Mouse (Mus musculus) T-helper 1 cell (primary cell): Measurements from ENCODE around the gene Btd.

Source experiments
- in situ Hi-C: fragments of 300-600 bp; cut with MboI, MseI; formaldehyde crosslinking; loops from one replicate; pipeline ENCODE4 v1.15.1; 2025; ENCODE audit warnings: high pct_unique_total_duplicates

The Btd gene

DNA sequence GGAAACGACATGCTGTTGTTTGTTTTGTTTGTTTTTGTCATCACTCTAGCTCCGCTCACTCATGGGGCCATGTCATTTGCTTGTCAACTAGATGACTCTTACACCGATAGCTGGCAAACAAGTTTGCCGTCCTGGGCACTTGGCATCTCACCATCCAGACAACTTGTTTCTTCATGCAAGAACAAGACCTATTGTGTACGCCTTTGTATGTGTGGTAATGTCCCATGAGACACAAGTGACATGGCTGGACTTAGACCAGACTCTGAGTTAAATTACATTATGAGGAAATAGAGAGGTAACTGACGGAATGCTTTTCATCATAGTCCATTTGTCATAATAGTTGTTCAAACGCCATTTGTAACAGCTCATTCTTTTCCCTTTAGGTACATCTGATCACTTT is 5.1 kb downstream of the Btd start:
- in situ Hi-C loops = loop anchor here (5.0 kb wide), 1 partner anchor 291 kb away; no protein-coding TSS in a partner anchor

DNA sequence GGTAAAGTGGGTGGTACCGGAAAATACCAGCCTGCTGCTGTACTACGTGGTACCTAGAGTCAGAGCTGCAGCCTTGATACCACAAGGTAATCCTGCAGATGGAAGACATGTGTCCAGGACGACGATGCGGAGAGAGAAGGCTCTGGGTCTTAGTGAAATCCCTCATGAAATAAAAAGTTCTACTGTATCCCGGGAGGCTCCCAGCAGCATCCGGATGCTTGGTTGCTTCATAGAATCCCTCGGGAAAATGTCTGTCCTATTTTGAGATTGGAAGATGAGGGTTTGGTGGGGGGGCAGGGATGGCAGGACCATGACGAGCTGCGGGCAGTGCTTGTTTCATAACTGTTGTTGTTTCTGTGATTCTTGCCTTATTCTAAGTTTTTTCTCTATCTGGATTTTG is 7.2 kb downstream of the Btd start:
- in situ Hi-C loops = loop anchor here (5.0 kb wide), 1 partner anchor 289 kb away; no protein-coding TSS in a partner anchor

DNA sequence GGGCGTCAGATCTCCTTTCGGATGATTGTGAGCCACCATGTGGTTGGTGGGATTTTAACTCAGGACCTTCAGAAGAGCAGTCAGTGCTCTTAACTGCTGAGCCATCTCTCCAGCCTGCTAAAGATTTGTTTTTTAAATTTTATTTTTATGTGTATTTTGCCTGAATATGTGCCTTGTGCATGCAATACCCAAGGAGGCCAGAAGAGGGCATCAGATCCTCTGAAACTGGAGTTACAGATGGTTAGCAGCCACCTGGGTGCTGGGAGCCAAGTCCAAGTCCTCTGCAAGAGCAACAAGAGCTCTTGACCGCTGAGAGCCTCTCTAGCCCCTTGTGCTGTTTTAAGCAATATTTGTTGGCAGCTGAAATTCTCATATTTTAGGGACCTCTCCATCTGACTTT is 9.5 kb downstream of the Btd start:
- in situ Hi-C loops = no loop called here

DNA sequence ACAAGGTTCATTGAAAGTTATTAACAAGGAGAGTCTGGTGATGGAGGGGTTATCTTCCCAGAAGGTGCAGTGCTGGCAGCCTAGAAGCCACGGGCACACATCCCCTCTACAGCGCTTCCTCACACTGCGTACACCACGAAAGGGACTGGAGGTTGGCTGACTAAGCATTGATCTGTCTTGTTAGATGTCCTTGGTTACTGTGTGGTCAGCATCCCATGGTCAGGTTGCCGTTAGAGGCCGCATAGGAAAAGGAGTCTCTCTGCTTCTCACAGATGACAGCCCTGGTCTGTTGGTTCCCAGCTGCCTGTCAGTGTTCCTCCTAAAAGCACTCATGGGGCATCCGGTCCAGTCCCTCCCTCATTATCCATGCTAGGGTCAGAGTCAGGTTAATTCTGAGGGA is 10.4 kb downstream of the Btd start:
- in situ Hi-C loops = no loop called here

DNA sequence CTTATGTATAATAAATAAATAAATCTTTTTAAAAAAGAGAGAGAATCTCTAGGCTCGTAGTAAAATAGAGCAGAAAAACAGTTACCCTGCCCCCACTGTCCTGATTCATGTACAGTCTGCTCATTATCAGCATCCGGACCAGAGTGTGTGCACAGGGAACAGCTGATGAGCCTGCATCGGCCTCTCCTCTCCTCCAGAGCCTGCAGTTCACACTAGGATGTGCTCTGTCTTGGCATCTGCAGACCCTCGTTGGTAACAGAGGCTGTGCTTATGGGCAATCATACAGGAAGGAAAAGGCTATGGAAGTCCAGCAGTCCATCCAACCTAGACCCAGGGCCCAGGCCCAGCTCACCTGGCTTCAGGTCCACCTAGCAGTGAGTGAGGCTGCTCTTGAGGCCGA is 11.3 kb downstream of the Btd start:
- in situ Hi-C loops = no loop called here

DNA sequence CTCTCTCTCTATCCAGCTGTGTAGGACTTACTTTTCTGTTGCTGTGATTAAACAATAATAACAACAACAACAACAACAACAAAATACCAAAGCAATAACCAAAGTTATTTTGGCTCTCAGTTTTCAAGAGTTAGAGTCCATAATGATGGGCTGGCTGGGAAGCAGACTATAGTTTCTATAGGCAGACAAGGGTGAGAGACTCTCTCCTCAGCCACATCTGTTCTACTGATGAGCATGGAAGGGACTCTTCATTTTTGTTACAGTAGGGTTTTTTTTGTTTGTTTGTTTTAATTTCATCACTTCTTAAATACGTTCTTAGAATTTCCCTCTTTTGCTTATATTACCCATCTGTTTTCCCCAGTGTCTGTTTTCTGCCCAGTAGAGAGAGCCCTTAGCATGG is 11.8 kb downstream of the Btd start:
- in situ Hi-C loops = no loop called here

DNA sequence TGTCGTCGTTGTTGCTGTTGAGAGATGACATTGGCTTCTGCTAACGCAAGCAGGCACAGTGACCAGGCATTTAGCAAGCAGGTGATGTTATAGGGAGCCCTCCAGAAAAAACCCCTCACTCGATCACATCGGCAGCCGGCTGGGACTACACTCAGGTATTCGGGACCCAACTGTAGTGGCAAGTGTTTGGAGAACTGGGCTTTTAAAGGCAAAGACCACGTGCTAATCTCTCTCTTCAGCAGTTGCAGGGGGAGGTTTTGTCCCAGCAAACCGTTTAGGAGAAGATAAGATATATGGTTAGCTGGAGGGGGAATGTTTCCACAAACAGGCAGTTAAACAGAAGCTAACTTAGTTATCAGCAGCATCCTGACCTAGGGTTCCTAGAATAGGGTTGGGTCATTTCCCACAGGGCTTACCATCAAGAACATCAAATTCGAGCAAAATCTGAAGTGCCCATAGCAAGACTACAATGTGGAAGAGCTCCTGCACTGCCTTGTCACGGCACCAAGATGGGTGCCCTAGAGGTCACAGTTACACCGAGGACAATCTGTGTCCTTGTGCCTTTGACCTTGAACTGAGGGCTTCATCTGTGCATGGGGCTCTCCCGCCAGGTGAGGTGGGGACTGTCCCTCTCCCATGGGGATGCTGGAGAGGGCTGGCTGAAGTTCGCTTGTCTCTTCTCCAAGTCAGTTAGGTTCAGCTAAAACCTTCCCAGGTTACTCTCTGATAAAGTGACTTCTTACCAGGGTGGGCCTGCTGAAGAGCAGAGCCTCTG is 12.5 kb downstream of the Btd start:
- in situ Hi-C loops = no loop called here

DNA sequence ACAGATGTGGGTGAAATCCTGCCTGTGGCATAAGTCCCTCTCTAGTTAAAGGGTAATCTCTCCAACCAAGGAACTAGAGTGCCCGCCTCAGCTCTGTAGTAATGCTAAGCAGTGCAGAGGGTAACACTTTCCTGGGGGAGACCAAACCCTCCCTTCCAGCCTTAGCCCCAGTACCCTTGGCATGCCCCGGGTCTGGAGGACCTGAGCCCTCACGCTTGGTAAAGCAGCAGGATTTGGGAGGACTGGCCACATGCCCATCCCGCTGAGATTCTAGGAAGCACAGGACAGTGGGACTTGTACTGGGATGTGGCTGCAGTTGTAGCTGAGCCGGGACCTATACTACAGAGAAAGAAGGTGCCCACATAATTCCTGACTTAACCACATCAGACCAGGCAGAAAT is 14.0 kb downstream of the Btd start:
- in situ Hi-C loops = no loop called here

DNA sequence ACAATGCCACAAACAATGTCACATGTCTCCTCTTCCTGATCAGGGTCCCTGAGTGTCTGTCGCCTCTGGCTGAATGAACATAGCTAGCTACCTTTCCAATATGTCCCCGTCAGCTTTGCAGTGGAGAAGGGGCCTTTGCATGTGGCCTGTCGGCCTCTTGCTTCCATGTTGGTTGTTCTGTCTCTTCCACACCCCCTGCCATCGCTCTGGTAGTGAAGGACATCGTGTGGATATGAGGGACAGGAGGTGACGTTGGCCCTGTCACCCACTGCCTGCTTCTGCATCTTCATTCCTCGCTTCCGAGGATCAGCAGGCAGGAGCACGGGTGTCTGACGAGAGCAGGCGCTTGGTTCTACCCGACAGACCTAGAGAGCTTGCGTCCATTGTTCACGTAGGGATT is 14.6 kb downstream of the Btd start:
- in situ Hi-C loops = no loop called here

DNA sequence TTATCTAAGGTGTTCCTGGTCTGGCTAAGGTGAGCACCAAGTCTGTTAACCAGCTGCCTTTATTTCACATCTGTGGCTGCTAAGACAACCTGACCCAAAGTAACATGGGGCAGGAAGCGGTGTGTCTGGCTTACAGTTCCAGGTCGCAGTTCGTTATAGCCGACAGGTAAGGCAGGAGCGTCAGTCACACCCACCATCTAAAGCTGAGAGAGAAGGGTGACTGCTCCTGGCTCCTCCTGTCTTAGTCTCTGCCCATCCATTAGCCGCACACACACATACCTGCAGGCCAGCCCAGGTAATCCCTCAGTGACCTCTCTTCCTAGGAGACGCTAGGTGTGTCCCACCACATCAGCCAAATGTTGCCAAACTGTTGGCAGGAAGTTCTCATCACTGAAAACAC is 15.6 kb downstream of the Btd start:
- in situ Hi-C loops = no loop called here

DNA sequence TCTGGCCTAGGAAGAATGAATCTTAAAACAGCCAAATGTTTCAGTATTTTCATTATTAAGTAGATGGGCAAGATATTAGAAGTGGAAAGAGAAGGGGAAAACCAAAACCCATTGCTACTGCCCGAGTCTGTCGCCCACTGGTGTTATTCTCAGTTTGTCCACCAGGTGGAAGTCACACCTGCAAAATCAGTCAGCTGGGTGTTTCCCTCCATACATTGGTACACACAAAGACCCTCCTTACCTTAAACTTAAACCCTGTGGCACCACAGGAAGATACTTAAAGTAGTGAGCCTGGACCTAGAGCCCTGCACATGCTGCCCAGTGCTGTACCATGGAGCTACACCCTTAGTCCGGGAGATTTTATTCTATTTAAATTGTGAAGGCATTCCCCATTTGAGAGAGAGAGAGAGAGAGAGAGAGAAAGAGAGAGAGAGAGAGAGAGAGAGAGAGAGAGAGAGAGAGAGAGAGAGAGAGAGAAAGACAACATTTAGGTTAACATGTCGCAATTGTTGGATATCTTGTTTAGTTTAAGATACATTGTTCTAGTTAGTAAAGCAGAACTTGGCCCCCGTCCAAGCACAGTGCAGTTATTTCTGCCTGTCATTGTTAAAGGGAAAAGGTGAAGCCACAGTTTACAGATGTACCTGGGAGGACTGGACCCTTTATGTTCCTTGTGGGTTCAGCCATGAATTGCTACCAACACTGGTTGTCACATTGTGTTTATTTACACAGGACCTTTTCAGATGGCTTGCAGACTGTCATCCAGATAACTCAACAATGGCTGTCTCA is 16.2 kb downstream of the Btd start:
- in situ Hi-C loops = no loop called here

DNA sequence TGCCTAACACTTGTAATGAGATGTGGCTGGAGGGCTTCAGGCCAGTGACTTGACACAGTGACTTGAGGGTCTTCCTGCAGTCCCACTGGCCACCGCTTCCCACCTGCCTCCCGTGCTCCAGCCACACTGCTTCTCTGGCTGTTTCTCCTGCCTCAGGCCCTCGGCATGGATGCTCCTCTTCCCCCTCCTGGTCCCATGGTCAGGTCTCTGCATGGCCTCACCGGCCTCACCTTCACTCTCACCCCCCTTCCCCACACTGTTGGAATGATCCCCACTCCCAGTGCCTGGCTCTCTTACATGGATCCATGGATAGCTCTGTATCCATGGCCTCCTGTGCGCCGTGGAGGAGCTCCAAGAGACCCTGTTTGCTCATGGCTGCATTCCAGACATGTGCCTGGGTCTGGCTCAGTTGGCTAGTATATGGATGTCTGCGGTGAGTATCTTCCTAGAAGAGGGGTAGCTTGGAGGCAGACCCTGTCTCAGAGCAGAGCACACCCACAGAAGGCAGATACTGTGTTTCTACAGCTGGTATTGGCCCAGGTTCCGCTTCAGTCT is 17.4 kb downstream of the Btd start:
- in situ Hi-C loops = no loop called here

DNA sequence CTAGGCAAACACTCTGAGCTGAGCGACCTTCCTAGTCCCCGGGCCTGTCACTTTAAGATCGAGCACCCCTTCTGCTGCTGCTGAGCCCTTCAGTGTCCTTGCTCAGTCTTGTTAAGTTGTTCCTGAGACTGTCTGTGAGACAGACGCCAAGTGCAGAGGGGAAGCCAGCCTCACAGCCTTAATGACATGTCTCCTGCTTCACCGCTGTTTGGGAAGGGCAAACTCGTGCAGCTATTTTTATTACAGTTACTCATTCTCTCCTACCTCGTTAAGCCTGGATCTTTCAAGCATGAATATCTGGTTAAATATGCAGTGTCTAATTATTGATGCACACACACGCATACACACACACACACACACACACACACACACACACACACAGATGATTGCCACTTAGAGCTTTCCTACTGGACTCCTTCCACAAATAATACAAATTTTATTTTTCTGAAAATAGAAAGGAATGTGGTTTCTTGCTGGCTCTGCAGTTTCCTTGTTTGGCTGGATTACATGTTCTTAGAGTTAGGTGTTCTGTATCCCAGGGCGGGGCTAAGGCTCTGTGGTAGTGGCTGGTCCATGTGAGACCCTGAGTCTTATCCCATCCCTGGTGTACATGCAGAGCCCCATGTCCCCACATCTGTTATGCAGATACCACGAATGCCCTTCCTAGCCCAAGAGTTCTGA is 18.8 kb downstream of the Btd start:
- in situ Hi-C loops = no loop called here

DNA sequence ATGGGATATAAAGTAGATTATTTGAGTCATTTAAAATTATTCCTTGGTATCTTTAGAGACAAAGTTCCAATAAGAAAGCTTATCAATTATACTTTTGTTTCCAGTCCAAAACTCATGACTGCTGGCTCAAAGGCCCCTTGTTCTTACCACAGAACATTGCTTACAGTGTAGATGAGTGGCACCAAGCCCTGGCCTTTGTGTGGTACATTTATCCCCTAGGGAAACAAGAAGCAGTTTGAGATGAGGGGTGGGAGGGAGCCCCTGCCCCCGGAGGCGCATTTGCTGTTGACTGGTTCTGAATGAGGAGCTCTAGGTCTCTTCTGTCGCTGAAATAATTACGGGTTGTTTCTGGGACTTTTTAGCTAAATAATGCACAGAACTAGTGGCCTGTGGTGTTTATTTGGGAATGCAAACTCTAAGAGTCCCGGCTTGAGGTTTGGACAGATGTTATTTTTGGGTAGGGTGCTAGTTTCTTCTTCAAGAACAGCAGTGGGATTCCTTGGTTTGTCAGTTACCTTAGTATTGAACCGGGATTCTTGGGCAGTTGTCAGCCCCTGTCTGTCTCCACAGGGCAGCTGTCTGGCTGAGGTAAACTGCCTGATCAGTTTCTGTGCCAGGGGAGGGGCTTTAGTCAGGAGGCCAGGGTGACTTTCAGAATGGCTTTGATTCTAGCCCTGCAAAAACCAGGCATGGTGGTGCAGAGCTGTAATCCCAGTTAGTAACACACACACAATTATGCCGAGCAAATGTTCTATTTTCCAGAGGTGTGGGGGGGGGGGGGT is 19.7 kb downstream of the Btd start:
- in situ Hi-C loops = no loop called here

DNA sequence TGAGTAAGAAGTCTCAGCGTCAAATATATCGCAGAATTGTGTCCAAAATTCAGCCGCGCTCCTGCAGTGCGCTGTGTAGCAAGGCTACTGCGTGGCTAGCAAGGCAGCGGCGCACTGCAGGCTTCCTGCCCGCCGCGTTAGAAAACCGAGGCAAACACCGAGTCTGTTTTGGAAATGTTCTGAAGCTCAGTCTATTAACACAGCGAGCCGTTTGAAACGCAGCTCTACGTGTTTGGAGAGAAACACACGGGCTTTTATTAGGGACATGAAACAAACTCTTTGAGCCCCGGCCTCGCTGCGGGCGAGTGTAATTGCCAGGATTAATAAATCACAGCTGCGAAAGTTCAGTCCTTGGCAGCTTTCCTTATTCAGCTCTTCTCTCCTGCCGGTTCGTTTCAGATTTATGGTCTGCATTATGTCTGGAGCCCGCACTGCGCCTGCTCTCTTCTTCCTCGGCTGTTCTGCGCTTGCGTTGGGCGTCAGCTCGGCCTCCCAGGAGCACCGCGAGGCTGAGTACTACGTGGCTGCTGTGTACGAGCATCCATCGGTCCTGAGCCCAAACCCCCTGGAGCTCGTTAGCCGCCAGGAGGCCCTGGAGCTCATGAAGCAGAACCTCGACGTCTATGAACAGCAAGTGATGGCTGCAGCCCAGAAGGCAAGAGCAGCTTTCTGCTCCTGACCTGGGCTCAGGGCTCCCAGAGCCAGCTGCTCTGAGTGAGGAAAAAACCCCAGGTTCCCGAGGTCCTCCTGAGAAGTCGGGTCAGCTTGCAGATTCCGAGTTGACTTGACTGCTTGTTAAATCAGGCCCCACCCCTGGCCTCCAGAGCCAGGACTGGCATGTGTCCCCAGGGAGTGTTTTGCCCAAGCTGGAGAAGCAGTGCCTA is 21.1 kb downstream of the Btd start:
- in situ Hi-C loops = no loop called here

DNA sequence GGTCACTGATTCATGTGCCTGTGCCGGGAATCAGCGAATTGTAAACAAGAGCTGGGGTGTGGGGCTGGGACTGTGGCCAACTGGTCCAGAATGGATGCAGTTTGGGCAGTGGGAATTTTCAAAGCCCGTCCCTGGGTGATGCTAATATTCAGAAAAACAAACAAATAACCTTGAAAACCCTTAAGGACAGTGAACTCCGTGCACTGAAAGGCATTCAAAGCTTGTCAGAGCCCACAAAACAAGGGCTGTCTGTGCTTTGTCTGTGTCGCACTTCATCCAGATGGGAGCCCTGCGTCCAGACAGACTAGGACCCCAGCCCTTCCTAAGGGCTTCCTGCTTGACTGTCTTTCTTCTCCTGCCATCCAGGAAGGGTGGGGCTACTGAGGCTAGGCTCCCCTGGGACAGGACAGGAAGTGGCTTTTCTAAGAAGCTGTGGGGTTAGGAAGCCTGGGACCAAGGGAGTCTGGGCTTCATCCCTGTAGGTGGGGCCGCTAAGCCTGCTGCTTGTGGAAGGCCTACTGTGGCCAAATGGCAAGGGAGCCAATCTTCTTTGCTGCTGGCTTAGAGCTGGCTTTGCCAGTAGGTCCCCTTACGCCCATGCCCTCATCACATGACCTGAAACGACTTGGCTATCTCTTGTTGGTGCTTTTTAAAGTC is 21.9 kb downstream of the Btd start:
- in situ Hi-C loops = no loop called here

DNA sequence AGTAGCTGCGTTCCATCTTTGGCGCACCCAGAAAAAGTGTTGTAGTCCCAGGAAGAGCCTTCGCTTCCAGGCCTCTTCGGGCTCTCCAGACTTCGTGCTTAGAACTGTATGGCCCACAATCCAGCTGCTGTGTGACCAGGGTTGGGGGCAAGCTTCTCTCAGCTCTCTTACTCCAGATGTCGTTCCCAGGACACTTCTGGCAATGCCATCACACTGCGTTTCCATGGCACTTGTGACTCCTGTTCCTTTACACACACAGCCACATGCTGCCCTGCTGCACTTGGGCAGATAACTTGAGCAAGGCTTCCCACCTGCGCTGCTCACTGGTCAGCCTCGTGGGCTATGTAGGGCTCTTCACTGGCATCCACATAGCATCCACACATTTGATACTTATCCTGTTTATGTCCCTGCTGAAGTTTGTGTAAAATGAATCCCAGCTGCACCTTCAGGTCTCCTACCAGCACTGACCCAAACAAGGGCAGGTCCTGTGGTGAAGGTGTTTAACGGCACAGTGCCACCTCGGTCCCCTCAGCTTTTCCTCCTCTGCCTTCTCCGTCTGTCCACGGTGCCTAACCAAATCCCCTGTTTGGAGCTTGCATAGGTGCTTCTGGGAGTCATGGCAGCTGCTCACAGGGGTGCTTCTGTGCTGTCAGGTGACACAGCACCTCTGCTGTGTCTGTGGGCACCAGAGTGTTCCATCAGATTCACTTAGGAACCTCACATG is 22.7 kb downstream of the Btd start:
- in situ Hi-C loops = no loop called here

DNA sequence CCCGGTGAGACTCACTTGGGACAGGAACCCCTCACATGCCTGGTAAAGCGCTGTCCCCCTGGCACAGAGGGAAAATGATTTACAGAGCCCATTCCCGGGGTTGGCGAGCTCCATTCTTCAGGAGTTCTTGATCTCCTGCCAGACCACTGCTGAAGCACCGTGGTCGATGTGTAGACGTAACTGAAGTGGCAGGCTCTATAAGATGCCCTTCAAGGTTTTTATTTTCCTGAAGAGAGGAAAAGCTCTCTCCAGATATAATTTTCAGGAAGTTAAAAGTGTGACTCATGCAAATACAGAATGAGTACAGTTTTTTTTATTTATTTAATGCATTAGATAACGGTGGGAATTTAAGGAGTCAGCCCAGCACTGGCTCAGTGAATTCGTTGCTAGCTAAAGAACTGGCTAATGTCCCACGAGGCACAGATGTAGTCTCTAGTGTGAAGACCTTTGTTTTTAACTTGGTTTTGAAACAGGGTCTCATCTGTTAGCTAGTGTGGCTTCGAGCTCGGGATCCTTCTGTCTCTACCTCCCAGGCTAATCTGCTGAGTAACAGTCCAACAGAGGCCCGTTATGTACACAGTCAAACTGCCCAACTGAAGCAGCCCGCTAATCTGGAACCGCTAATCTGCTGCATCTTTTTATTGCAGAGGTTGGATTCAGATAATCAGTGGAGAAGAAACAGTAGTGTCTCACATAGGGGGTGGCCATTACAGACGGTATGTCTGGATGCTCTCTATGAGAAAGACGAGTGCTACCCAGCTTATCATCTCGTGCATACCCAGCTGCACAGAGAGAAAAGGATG is 23.5 kb downstream of the Btd start:
- in situ Hi-C loops = no loop called here
